Mouse (Mus musculus) thymus, postnatal 4 days (tissue): ENCODE data around the gene Peg12.
A peak's percentile ranks its signal among the peaks of the same experiment; 100 is the strongest.

Experiments used
- DNase-seq: peaks from one replicate; pipeline ENCODE4 v3.0.0; 2021

Peg12 gene

DNA sequence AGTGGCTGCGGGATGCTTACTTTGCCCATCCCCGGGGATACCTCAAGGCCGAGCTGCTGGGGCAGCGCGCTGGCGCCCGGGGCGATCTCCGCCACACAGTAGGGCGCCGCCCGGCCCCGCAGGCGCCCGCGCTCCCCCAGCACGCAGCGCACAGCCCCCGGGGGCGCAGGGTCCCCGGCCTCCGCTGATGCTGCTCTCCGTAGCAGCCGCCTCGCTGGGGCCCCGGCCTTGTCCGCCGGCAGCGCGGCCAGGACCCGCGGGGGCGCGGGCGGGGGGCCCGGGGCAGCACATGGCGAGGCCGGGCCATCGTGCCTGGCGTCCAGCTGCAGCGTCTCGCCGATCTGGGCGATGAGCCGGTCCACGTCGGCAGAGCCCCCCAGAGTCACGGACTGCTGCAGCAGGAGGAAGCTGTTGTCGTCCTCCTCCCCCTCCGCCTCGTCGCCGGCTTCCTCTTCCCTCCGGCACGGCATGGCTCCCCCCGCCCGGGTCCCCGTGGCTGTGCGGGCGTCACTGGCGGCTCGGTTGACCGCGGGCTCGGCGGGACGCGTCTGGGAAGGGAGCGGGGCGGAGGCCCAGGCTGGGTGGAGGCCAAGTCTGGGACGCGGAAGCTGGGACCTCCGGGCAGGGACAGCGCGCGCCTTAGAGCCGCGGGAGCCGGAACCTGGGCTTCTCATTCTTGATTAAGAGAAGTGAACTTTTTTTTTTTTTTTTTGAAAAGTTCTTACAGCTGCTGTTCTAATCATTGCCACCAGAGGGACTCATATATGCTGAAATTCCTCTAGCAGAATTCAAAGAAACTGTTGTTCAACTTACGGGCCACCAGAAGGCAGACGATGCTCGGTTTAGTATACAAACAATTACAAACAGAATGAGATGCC, at the start of gene Peg12:
Peg12 (minus strand) TSS at position 633 of the 878 bp plus-strand sequence.
- DNase-seq: peak; percentile 50

- no peak for DNase-seq
Measured at GRCm38 (mm10) chr7:62486139-62486538, 21.8 kb upstream of the Peg12 start.

- peak; percentile 11 for DNase-seq
Measured at GRCm38 (mm10) chr7:62463007-62463877, 1.1 kb downstream of the Peg12 start.

DNA sequence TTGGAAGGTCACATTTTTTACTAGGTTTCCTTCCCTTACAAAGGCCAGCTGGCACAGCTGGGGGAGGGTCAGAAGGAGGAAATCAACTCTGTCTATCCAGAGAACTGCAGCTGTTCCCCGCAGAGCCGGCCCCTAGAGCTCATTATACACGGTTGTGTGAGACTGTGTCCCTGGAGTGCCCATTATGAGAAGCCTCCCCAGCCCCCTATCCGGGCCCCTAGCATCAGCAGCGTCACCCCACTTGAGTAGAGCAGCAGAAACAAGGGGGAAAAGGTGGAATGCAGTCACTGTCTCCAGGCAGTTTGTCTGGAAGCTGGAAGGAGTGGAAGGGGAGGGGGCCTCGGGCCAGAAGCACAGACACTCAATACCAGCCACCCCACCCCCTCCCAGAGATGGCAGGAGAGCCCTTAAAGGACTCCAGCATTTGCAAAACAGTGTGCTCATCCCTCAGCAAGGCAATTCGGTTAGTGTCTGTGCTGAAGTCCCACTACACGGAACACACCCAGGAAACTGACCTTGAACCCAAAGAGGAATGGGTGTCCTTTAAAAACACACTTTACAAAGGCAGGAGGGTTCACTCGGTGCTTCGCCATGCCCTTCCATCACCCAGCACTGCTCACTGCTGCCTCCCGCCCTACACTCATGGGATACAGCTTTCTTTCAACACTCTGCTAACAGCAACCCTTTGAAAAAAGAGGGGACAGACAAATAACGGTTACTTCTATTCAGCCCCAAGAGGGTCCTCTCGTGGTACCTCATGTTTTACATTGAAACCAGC, 1.9 kb downstream of the Peg12 start:
- DNase-seq: no peak

- DNase-seq: no peak
Measured at GRCm38 (mm10) chr7:62452353-62452752, 12.0 kb downstream of the Peg12 start.

DNA sequence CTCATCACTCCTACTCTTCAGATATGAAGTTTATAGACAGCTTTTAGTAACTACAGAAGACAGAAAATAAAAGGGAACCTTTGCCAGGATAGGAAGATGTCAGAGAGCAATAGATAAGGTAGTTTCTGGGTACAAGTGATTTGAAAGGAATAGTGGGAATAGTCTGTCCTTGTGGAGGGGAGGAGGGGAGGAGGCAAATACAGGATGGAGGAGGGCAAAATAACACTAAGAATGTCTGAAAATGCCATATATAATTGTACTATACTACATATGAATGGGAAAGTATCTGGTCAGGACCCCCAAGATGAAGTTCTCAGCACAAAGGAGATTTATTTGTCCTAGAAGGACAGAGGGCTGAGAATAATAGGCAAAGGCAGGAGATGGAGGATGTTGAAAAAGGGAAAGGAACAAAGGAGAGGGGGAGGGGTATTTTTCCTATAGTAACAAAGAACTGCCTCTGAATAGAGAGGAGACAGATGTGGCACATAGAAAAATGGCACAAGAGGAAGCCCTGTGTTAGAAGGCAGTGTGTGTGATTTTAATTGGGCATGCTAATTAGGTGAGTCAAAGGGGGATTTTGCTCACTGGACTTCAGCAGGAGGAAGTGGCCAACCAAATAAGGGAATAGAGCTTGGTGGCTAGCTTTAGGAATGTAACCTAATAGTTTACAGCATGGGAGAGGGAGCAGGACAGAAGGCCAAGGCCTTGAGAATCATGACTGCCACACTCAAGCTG, 18.7 kb downstream of the Peg12 start:
- DNase-seq: no peak

GRCm38 (mm10) chr7:62436394-62436793, 27.9 kb downstream of the Peg12 start:
- DNase-seq: no peak

DNA sequence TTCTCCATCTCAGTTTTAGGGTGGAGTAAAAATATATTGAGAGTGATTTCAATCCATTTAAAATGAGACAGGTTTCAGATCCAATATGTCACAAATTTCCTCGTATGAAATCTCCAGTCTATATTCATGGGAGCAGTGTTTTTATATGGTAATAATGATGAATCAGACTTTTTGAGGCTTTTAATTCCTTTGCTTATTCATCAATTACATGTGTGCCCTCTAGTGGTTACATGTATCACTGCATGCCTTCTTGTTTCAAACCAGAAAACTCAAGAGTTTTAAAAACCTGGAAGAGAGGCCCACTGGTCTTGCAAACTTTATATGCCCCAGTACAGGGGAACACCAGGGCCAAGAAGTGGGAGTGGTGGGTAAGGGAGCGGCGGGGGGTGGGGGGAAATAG, 31.1 kb downstream of the Peg12 start:
- no peak for DNase-seq

DNA sequence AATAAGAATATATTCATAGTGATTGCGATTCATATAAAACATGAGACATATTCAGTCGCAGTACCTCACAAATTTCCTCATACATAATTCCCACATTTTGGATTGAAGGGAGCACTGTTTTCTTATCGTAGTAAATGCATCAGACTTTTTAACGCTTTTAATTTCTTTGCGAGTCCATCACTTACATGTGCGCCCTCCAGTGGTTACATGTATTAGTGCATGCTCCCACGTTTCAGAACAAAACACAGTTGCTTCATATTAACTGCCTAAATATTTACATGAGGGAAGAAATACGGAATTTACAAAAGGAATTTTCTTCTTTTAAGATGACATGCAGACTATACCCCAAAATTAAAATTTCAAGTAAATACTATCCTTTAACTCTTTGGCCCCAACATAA, 36.0 kb downstream of the Peg12 start:
- peak; percentile 29 for DNase-seq

DNA sequence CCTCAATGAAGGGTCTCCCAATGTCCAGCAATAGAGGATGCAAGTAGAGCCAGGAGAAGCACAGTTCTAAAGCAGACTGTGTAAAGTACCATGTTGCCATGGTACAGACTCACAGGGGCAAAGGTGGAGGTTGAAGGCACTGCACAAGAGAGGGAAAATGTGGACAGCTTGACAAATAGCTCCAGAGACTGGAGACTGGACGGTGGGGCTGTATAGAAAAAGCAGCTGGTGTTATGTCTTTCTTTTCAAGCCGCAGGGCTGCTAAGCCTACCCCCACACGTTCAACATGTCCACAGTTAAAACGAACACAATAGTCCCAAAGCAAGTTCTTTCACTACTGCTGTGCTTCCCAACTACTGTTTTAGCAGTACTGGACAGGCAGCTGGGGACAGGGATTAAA, 41.1 kb downstream of the Peg12 start:
- no peak for DNase-seq

GRCm38 (mm10) chr7:62420566-62420965, 43.7 kb downstream of the Peg12 start:
- no peak for DNase-seq

GRCm38 (mm10) chr7:62419493-62420360, 44.6 kb downstream of the Peg12 start, which contains the start of gene Mkrn3:
Gene Mkrn3, minus strand, starts transcription at chr7:62420139.
- DNase-seq: peak; percentile 62

GRCm38 (mm10) chr7:62419105-62419492, 45.2 kb downstream of the Peg12 start:
- peak; percentile 5 for DNase-seq

- no peak for DNase-seq
Measured at GRCm38 (mm10) chr7:62418346-62418745, 46.0 kb downstream of the Peg12 start.

DNA sequence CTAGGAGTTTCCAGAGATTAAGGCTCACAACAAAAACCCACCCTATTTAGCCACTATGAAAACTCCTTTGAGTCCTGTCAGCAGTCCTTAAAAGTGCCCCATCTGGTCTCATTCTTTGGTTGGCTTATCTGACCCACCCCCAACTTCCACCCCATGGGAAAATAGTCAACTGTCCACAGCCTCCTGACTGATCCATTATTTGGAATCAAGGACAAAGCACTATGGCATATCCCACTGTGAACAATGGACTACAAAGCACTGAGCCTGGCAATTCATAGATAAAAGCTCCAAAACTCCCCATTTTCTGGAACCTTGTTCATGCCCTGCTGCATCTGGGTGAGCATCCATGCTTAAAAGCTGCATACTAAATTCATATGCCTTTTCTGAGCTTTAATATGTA, 48.1 kb downstream of the Peg12 start:
- DNase-seq: no peak

- DNase-seq: no peak
Measured at GRCm38 (mm10) chr7:62415222-62415621, 49.1 kb downstream of the Peg12 start.
